Mouse (Mus musculus) lung, postnatal 0 days (tissue): ENCODE measurements around the gene Bcl2l11.

Experiments used
- CTCF ChIP-seq: IDR thresholded peaks from 2 replicates; pipeline ENCODE4 v1.5.1; 2016; ENCODE audit warnings: antibody characterized with exemption, mild to moderate bottlenecking
- EP300 ChIP-seq: IDR thresholded peaks from 2 replicates; pipeline ENCODE4 v1.6.1; 2016; ENCODE audit warnings: antibody characterized with exemption, mild to moderate bottlenecking, control low read depth

- TF ChIP-seq CTCF (no peak), EP300 (no peak)
Measured at GRCm38 (mm10) chr2:128169486-128169885, 43.6 kb downstream of the Bcl2l11 start.
